Mouse (Mus musculus): ENCODE data around the gene Steap2. TPM values are rescaled to one million over a fixed set of nuclear protein-coding genes. Genes with fewer than 3 reads are reported as not detected.

The Steap2 gene
- polyA plus RNA-seq, 1 experiment from 2014 or later: 5.4 TPM

GRCm38 (mm10) chr5:5668920-5669319 lies 25.5 kb downstream of the Steap2 start:
- ATAC-seq (ENCODE audit: insufficient read depth) (no peak), DNase-seq (no peak)
- TF ChIP-seq CTCF (IDR thresholded peaks at IDR 0.05; ENCODE audit: low read depth): no peak
- Histone ChIP-seq H3K4me1 (ENCODE audit: insufficient read depth) (no peaks in the 10 kb centered on the region), H3K4me2 (no peak overlapping the region), H3K4me3 (ENCODE audit: low read depth, low read length) (no peak overlapping the region), H3K27me3 (ENCODE audit: insufficient read depth, low read length) (no peaks in the 10 kb centered on the region), H3K9ac (no peak overlapping the region), H3K9me3 (ENCODE audit: low read depth, low read length) (no peaks in the 10 kb centered on the region), H3K27ac (ENCODE audit: low read depth) (no peak overlapping the region), H3K36me3 (ENCODE audit: insufficient read depth) (0 out of 2 replicates have a peak, but pooled peaks cover 4% of the 10 kb centered on the region)
- 55% methylated on average over 7 of the region's 7 CpGs for WGBS

- Histone ChIP-seq H3K4me2 (peak overlapping the region; percentile 99), H3K9ac (peak overlapping the region; percentile 57), H3K27ac (ENCODE audit: low read depth) (no peak overlapping the region), H3K4me3 (ENCODE audit: low read depth, low read length) (peak overlapping the region; percentile 67), H3K4me1 (ENCODE audit: insufficient read depth) (no peaks in the 10 kb centered on the region), H3K36me3 (ENCODE audit: insufficient read depth) (0 out of 2 replicates have a peak, but pooled peaks cover 4% of the 10 kb centered on the region), H3K27me3 (ENCODE audit: insufficient read depth, low read length) (no peaks in the 10 kb centered on the region), H3K9me3 (ENCODE audit: low read depth, low read length) (no peaks in the 10 kb centered on the region)
- no peak for TF ChIP-seq CTCF (IDR thresholded peaks at IDR 0.05; ENCODE audit: low read depth)
- ATAC-seq (ENCODE audit: insufficient read depth) (peak; percentile 56; the same call in 1 of the 2 replicates), DNase-seq (no peak)
- 44% methylated on average over 6 of the region's 6 CpGs for WGBS
These were observed 29.9 kb downstream of the Steap2 start for GRCm38 (mm10) chr5:5664371-5664926.

DNA sequence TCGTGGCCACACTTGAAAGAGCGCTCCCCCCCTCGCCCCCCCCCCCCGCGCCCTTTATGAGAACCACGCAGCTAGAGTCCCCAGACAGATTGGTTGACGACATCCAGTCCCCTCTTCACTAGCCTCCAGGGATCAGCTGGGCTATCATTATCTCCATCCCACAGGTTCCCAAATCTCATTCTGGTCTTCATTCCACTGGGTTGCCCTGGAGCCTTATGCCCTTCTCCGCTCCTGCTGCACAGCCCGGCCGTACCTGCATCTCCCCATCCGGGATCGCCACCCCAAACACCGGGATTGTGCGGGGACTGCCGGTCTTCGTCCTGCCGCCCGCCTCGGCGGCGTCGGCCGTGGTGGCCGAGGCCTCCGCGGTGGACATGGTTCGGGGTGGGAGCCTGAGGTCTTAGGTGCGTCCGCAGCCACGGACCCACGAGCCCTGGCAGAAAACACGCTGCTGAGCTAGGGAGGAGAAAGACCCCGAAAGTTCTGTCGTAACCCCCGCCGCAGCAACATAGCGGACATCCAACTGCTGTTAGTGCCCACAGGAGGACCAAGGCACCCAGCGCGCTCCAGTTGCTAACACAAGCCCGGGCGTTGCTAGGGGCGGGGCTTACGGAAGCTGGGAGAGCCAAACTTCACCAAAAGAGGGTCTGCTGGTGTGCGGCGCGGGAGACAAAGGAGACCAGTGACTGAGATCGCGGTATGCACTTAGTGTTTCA lies 30.6 kb downstream of the Steap2 start, which contains the start of gene Cfap69:
Gene Cfap69 (minus strand): TSS at position 585 of the 716 bp plus-strand sequence.
- no peaks in the 10 kb centered on the region for H3K27me3 ChIP-seq (ENCODE audit: insufficient read depth, low read length)
- H3K27ac ChIP-seq (ENCODE audit: low read depth): no peak within 1 kb of the TSS
- H3K4me2 ChIP-seq: peak within 1 kb of the TSS; percentile 99
- WGBS: under 1% methylated on average over 48 of the region's 48 CpGs
- no peaks in the 10 kb centered on the region for H3K9me3 ChIP-seq (ENCODE audit: low read depth, low read length)
- DNase-seq (peak; percentile 95), ATAC-seq (ENCODE audit: insufficient read depth) (peak; percentile 98)
- peak within 1 kb of the TSS; percentile 57 for H3K9ac ChIP-seq
- no peaks in the 10 kb centered on the region for H3K36me3 ChIP-seq (ENCODE audit: insufficient read depth)
- H3K4me1 ChIP-seq (ENCODE audit: insufficient read depth): no peaks in the 10 kb centered on the region
- TF ChIP-seq CTCF (IDR thresholded peaks at IDR 0.05; ENCODE audit: low read depth): no peak
- H3K4me3 ChIP-seq (ENCODE audit: low read depth, low read length): peak within 1 kb of the TSS; percentile 67

- Histone ChIP-seq H3K4me2 (peak overlapping the region; percentile 99), H3K27ac (ENCODE audit: low read depth) (no peak overlapping the region), H3K27me3 (ENCODE audit: insufficient read depth, low read length) (no peaks in the 10 kb centered on the region), H3K4me3 (ENCODE audit: low read depth, low read length) (peak overlapping the region; percentile 67; the same call in 1 of the 2 replicates), H3K9me3 (ENCODE audit: low read depth, low read length) (no peaks in the 10 kb centered on the region), H3K9ac (no peak overlapping the region), H3K4me1 (ENCODE audit: insufficient read depth) (no peaks in the 10 kb centered on the region), H3K36me3 (ENCODE audit: insufficient read depth) (no peaks in the 10 kb centered on the region)
- no peak for ATAC-seq (ENCODE audit: insufficient read depth)
- DNase-seq: peak; percentile 14
- 40% methylated on average over 6 of the region's 6 CpGs for WGBS
- TF ChIP-seq CTCF (IDR thresholded peaks at IDR 0.05; ENCODE audit: low read depth): no peak
These were observed 31.3 kb downstream of the Steap2 start for GRCm38 (mm10) chr5:5663057-5663456.

- Histone ChIP-seq H3K4me3 (ENCODE audit: low read depth, low read length) (no peak overlapping the region), H3K9ac (no peak overlapping the region), H3K4me1 (ENCODE audit: insufficient read depth) (no peaks in the 10 kb centered on the region), H3K4me2 (no peak overlapping the region), H3K27ac (ENCODE audit: low read depth) (no peak overlapping the region), H3K27me3 (ENCODE audit: insufficient read depth, low read length) (no peaks in the 10 kb centered on the region), H3K36me3 (ENCODE audit: insufficient read depth) (no peaks in the 10 kb centered on the region), H3K9me3 (ENCODE audit: low read depth, low read length) (no peaks in the 10 kb centered on the region)
- WGBS: 49% methylated on average over 2 of the region's 2 CpGs
- TF ChIP-seq CTCF (IDR thresholded peaks at IDR 0.05; ENCODE audit: low read depth): no peak
- ATAC-seq (ENCODE audit: insufficient read depth) (no peak), DNase-seq (no peak)
These were observed 35.7 kb downstream of the Steap2 start for GRCm38 (mm10) chr5:5658680-5659079.

- TF ChIP-seq CTCF (IDR thresholded peaks at IDR 0.05; ENCODE audit: low read depth): no peak
- no peak for DNase-seq
- Histone ChIP-seq H3K27ac (ENCODE audit: low read depth) (no peak overlapping the region), H3K36me3 (ENCODE audit: insufficient read depth) (no peaks in the 10 kb centered on the region), H3K4me1 (ENCODE audit: insufficient read depth) (no peaks in the 10 kb centered on the region), H3K9me3 (ENCODE audit: low read depth, low read length) (no peaks in the 10 kb centered on the region), H3K4me2 (no peak overlapping the region), H3K4me3 (ENCODE audit: low read depth, low read length) (no peak overlapping the region), H3K9ac (no peak overlapping the region), H3K27me3 (ENCODE audit: insufficient read depth, low read length) (no peaks in the 10 kb centered on the region)
- WGBS: 75% methylated on average over 2 of the region's 2 CpGs
- ATAC-seq (ENCODE audit: insufficient read depth): no peak
These were observed 36.4 kb downstream of the Steap2 start for GRCm38 (mm10) chr5:5657932-5658331.

- DNase-seq: peak; percentile 10
- Histone ChIP-seq H3K4me2 (no peak overlapping the region), H3K36me3 (ENCODE audit: insufficient read depth) (no peaks in the 10 kb centered on the region), H3K4me3 (ENCODE audit: low read depth, low read length) (no peak overlapping the region), H3K9me3 (ENCODE audit: low read depth, low read length) (no peaks in the 10 kb centered on the region), H3K4me1 (ENCODE audit: insufficient read depth) (no peaks in the 10 kb centered on the region), H3K27ac (ENCODE audit: low read depth) (no peak overlapping the region), H3K27me3 (ENCODE audit: insufficient read depth, low read length) (no peaks in the 10 kb centered on the region), H3K9ac (no peak overlapping the region)
- TF ChIP-seq CTCF (IDR thresholded peaks at IDR 0.05; ENCODE audit: low read depth): no peak
- ATAC-seq (ENCODE audit: insufficient read depth): no peak
- 54% methylated on average over 6 of the region's 6 CpGs for WGBS
These were observed 45.4 kb downstream of the Steap2 start for GRCm38 (mm10) chr5:5648817-5649569.
